Mouse (Mus musculus): Measurements from ENCODE around the gene Pitpnc1. TPM values are rescaled to one million over a fixed set of nuclear protein-coding genes. Genes with fewer than 3 reads are reported as not detected.

Gene Pitpnc1
- polyA plus RNA-seq, 1 experiment = 11.3 TPM

GRCm38 (mm10) chr11:107349756-107350155 lies 120.7 kb downstream of the Pitpnc1 start:
- no peak for DNase-seq
- no peak overlapping the region for H3K4me3 ChIP-seq (ENCODE audit: control insufficient read depth, insufficient read depth, low read length)
- TF ChIP-seq POLR2A (IDR thresholded peaks at IDR 0.05; ENCODE audit: control insufficient read depth, extremely low read depth, insufficient read depth, low read length, poor library complexity) = no peak
- no peak for TF ChIP-seq CTCF (IDR thresholded peaks at IDR 0.05; ENCODE audit: borderline replicate concordance, control insufficient read depth, extremely low read depth, insufficient read depth, low read length, poor library complexity)
- H3K36me3 ChIP-seq (ENCODE audit: control insufficient read depth, insufficient read depth, low read length) = no peaks in the 10 kb centered on the region
- H3K27me3 ChIP-seq (ENCODE audit: control insufficient read depth, insufficient read depth, low read length) = no peaks in the 10 kb centered on the region
- H3K4me1 ChIP-seq (replicated peaks; ENCODE audit: control insufficient read depth, insufficient read depth, low read length) = peaks cover 4% of the 10 kb centered on the region; the same call in 1 of the 2 replicates
- 94% methylated on average over 7 of the region's 7 CpGs for WGBS
- H3K27ac ChIP-seq (ENCODE audit: control insufficient read depth, insufficient read depth, low read length) = no peak overlapping the region

DNA sequence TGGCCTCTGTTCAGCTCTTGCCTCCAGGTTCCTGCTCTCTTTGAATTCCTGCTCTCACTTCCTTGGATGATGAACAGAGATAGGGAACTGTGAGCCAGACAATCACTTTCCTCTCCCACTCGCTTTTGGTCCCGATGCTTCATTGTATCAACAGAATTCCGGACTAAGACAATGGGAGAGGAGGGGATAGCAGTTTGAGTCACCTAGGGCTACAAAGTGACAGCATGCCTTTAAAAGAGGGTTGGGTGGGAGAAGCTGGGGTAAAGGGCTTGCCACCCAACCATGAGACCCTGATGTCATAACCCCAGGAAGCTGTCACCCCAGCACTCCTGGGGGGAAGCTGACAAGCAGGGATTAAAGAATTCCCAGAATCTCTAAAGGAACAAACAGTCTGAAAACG lies 127.5 kb downstream of the Pitpnc1 start:
- H3K27ac ChIP-seq (ENCODE audit: control insufficient read depth, insufficient read depth, low read length) = no peak overlapping the region
- no peaks in the 10 kb centered on the region for H3K27me3 ChIP-seq (ENCODE audit: control insufficient read depth, insufficient read depth, low read length)
- TF ChIP-seq CTCF (IDR thresholded peaks at IDR 0.05; ENCODE audit: borderline replicate concordance, control insufficient read depth, extremely low read depth, insufficient read depth, low read length, poor library complexity) (no peak), POLR2A (IDR thresholded peaks at IDR 0.05; ENCODE audit: control insufficient read depth, extremely low read depth, insufficient read depth, low read length, poor library complexity) (no peak)
- H3K36me3 ChIP-seq (ENCODE audit: control insufficient read depth, insufficient read depth, low read length) = no peaks in the 10 kb centered on the region
- no peak overlapping the region for H3K4me3 ChIP-seq (ENCODE audit: control insufficient read depth, insufficient read depth, low read length)
- 97% methylated on average over 4 of the region's 4 CpGs for WGBS
- no peaks in the 10 kb centered on the region for H3K4me1 ChIP-seq (replicated peaks; ENCODE audit: control insufficient read depth, insufficient read depth, low read length)
- no peak for DNase-seq

- 90% methylated on average over 1 of the region's 1 CpGs for WGBS
- no peak overlapping the region for H3K27ac ChIP-seq (ENCODE audit: control insufficient read depth, insufficient read depth, low read length)
- no peaks in the 10 kb centered on the region for H3K27me3 ChIP-seq (ENCODE audit: control insufficient read depth, insufficient read depth, low read length)
- no peaks in the 10 kb centered on the region for H3K36me3 ChIP-seq (ENCODE audit: control insufficient read depth, insufficient read depth, low read length)
- no peak overlapping the region for H3K4me3 ChIP-seq (ENCODE audit: control insufficient read depth, insufficient read depth, low read length)
- H3K4me1 ChIP-seq (replicated peaks; ENCODE audit: control insufficient read depth, insufficient read depth, low read length) = no peaks in the 10 kb centered on the region
- TF ChIP-seq CTCF (IDR thresholded peaks at IDR 0.05; ENCODE audit: borderline replicate concordance, control insufficient read depth, extremely low read depth, insufficient read depth, low read length, poor library complexity) = no peak
- TF ChIP-seq POLR2A (IDR thresholded peaks at IDR 0.05; ENCODE audit: control insufficient read depth, extremely low read depth, insufficient read depth, low read length, poor library complexity) = no peak
- DNase-seq = no peak
These were observed 128.1 kb downstream of the Pitpnc1 start for GRCm38 (mm10) chr11:107342432-107342831.

DNA sequence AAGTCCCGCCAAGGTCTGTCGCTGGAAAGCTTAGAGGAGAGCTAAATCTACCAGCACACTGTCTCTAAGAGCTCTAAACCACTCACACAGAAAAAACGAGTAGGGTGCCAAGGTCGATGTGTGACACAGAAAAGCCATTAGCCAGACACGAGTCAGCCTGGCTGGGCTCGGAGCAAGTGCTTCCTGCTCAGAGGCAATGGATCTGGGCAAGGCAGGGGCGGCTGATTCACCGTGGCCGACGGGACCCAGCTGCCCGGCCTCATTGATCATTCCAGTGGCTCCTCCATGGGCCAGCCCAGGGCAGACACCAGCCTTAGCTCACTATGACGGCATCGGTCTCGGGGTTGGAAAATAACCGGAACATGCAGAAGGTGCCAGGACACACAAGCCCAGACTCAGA lies 129.2 kb downstream of the Pitpnc1 start:
- Histone ChIP-seq H3K36me3 (ENCODE audit: control insufficient read depth, insufficient read depth, low read length) (no peaks in the 10 kb centered on the region), H3K27ac (ENCODE audit: control insufficient read depth, insufficient read depth, low read length) (no peak overlapping the region), H3K4me1 (replicated peaks; ENCODE audit: control insufficient read depth, insufficient read depth, low read length) (no peaks in the 10 kb centered on the region), H3K27me3 (ENCODE audit: control insufficient read depth, insufficient read depth, low read length) (no peaks in the 10 kb centered on the region), H3K4me3 (ENCODE audit: control insufficient read depth, insufficient read depth, low read length) (no peak overlapping the region)
- TF ChIP-seq CTCF (IDR thresholded peaks at IDR 0.05; ENCODE audit: borderline replicate concordance, control insufficient read depth, extremely low read depth, insufficient read depth, low read length, poor library complexity) (no peak), POLR2A (IDR thresholded peaks at IDR 0.05; ENCODE audit: control insufficient read depth, extremely low read depth, insufficient read depth, low read length, poor library complexity) (no peak)
- DNase-seq = no peak
- 85% methylated on average over 15 of the region's 15 CpGs for WGBS

DNA sequence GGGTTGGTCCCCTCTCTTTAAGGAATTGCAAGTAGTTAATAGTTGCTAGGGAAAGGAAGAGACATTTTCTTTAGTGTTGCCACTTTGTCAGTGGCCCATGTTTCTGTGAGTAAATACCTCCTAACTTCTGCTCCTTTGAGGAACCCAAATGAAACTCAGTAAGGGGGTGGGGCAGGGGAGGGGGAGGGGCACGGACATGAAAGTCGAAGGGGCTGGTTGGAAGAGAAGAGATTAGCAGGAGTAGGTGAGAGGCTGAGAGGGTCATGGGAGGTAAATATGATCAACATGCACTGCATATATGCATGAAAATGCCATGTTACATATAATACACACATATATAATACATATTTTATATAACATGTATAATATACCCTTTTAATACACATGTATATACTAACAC lies 129.7 kb downstream of the Pitpnc1 start:
- no peaks in the 10 kb centered on the region for H3K27me3 ChIP-seq (ENCODE audit: control insufficient read depth, insufficient read depth, low read length)
- no peaks in the 10 kb centered on the region for H3K36me3 ChIP-seq (ENCODE audit: control insufficient read depth, insufficient read depth, low read length)
- H3K27ac ChIP-seq (ENCODE audit: control insufficient read depth, insufficient read depth, low read length) = no peak overlapping the region
- H3K4me1 ChIP-seq (replicated peaks; ENCODE audit: control insufficient read depth, insufficient read depth, low read length) = no peaks in the 10 kb centered on the region
- 41% methylated on average over 2 of the region's 2 CpGs for WGBS
- DNase-seq = no peak
- H3K4me3 ChIP-seq (ENCODE audit: control insufficient read depth, insufficient read depth, low read length) = no peak overlapping the region
- TF ChIP-seq CTCF (IDR thresholded peaks at IDR 0.05; ENCODE audit: borderline replicate concordance, control insufficient read depth, extremely low read depth, insufficient read depth, low read length, poor library complexity) (no peak), POLR2A (IDR thresholded peaks at IDR 0.05; ENCODE audit: control insufficient read depth, extremely low read depth, insufficient read depth, low read length, poor library complexity) (no peak)

DNA sequence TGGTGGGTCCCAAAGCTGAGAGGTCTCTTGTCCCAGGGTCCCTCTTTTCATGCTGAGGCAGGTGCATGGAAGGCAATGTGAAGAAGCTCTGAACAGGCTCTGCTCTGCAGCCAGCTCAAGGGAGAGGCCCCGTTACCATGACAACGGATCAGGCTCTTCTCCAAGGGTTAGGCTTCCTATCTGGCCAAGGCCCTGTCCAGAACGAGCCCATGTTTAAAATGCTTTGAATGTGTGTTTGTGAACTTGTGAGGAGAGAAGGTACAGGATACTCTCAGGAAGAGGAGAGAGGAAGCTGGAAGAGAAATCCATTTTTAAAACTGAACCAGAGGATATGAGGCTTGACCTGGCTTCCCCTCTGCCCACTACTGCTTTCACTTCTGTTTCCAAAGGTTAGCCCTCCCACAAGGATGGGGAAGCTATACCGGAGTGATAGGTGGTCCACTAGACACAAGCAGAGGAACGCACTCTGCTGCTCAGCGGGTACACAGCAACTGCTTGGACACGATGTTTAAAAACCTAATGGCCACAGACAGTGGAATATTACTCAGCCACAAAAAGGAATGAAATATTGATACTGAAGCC lies 131.2 kb downstream of the Pitpnc1 start:
- DNase-seq = no peak
- Histone ChIP-seq H3K4me3 (ENCODE audit: control insufficient read depth, insufficient read depth, low read length) (no peak overlapping the region), H3K4me1 (replicated peaks; ENCODE audit: control insufficient read depth, insufficient read depth, low read length) (no peaks in the 10 kb centered on the region), H3K27ac (ENCODE audit: control insufficient read depth, insufficient read depth, low read length) (no peak overlapping the region), H3K36me3 (ENCODE audit: control insufficient read depth, insufficient read depth, low read length) (no peaks in the 10 kb centered on the region), H3K27me3 (ENCODE audit: control insufficient read depth, insufficient read depth, low read length) (no peaks in the 10 kb centered on the region)
- WGBS = 91% methylated on average over 7 of the region's 7 CpGs
- no peak for TF ChIP-seq POLR2A (IDR thresholded peaks at IDR 0.05; ENCODE audit: control insufficient read depth, extremely low read depth, insufficient read depth, low read length, poor library complexity)
- no peak for TF ChIP-seq CTCF (IDR thresholded peaks at IDR 0.05; ENCODE audit: borderline replicate concordance, control insufficient read depth, extremely low read depth, insufficient read depth, low read length, poor library complexity)

Measured in thymus, adult 2 months (tissue).